Mouse (Mus musculus): ENCODE results near the gene Nol3.
A peak's percentile ranks its signal among the peaks of the same experiment; 100 is the strongest.

GRCm38 (mm10) chr8:105283074-105283473 is 7.1 kb downstream of the Nol3 start:
- TF ChIP-seq POLR2A (IDR thresholded peaks at IDR 0.05; ENCODE audit: insufficient read depth, low read depth, low read length) (no peak), CTCF (IDR thresholded peaks at IDR 0.05; ENCODE audit: insufficient read depth, low read depth, low read length) (peak; percentile 47)
